Mouse (Mus musculus) ES-E14 (cell line): ENCODE measurements around the gene Tnpo2. TPM values are rescaled to one million over a fixed set of nuclear protein-coding genes. Genes with fewer than 3 reads are reported as not detected.

Experiments used
- DNase-seq: peaks from one replicate; pipeline ENCODE4 v3.0.0-alpha.2; 2013; ENCODE audit warnings: low read depth, low spot score
- H3K27ac ChIP-seq: 2 replicates; pipeline ENCODE4 v1.5.1; 2012; ENCODE audit warnings: low read depth, mild to moderate bottlenecking, low read length, moderate library complexity, mixed read lengths; ENCODE audit not compliant: poor library complexity, insufficient read depth, severe bottlenecking
- H3K36me3 ChIP-seq: 2 replicates; pipeline ENCODE4 v1.6.1; 2012; ENCODE audit warnings: mild to moderate bottlenecking, low read length, moderate library complexity, mixed read lengths; ENCODE audit not compliant: control insufficient read depth, poor library complexity, insufficient read depth, severe bottlenecking
- H3K4me1 ChIP-seq, 2 experiments: fragments of 150-350 bp in 1 of 2; sonication (generic) in 1 of 2; 2 replicates each; pipeline ENCODE4 v1.6.1; 2012; ENCODE audit warnings: low read length in 2 of 2, mild to moderate bottlenecking in 1 of 2, mixed read lengths in 1 of 2; ENCODE audit not compliant: control insufficient read depth in 2 of 2, insufficient read depth in 2 of 2, poor library complexity in 1 of 2
- H3K4me3 ChIP-seq, 2 experiments: fragments of 150-350 bp in 1 of 2; sonication (generic) in 1 of 2; 2 replicates each; pipeline ENCODE4 v1.5.1; 2012; ENCODE audit warnings: low read length in 2 of 2, low read depth in 1 of 2, mild to moderate bottlenecking in 1 of 2, mixed read lengths in 1 of 2; ENCODE audit not compliant: insufficient read depth in 1 of 2, poor library complexity in 1 of 2, severe bottlenecking in 1 of 2
- H3K9ac ChIP-seq: 2 replicates; pipeline ENCODE4 v1.6.1; 2012; ENCODE audit warnings: low read depth, mild to moderate bottlenecking, low read length, mixed read lengths; ENCODE audit not compliant: poor library complexity, insufficient read depth, severe bottlenecking
- H3K9me3 ChIP-seq: fragments of 150-350 bp; sonication (generic); 2 replicates; pipeline ENCODE4 v1.6.1; 2012; ENCODE audit warnings: low read depth, mild to moderate bottlenecking, low read length; ENCODE audit not compliant: control insufficient read depth, insufficient read depth
- CHD2 ChIP-seq: IDR thresholded peaks from 2 replicates; pipeline ENCODE4 v1.6.1; 2014; ENCODE audit warnings: mild to moderate bottlenecking, low read depth, low read length, inconsistent platforms
- HCFC1 ChIP-seq: IDR thresholded peaks from 2 replicates; pipeline ENCODE4 v1.6.1; 2012; ENCODE audit warnings: low read length, inconsistent platforms, borderline replicate concordance; ENCODE audit not compliant: insufficient read depth
- MAFK ChIP-seq: IDR thresholded peaks from 2 replicates; pipeline ENCODE4 v1.6.1; 2014; ENCODE audit warnings: mild to moderate bottlenecking, low read depth, low read length, inconsistent platforms; ENCODE audit not compliant: insufficient read depth
- ZC3H11A ChIP-seq: IDR thresholded peaks from 2 replicates; pipeline ENCODE4 v1.6.1; 2012; ENCODE audit warnings: low read depth, mild to moderate bottlenecking, inconsistent platforms, low read length, borderline replicate concordance
- ZNF384 ChIP-seq: IDR thresholded peaks from 2 replicates; pipeline ENCODE4 v1.6.1; 2012; ENCODE audit warnings: low read depth, low read length, inconsistent platforms
- in situ Hi-C, 2 experiments: fragments of 600-800 bp; cut with MboI; formaldehyde crosslinking; loops; one replicate each; pipeline ENCODE4 v1.15.1; 2025; ENCODE audit warnings: low sequenced_read_pairs in 2 of 2, inconsistent platforms in 1 of 2; ENCODE audit not compliant: unreplicated experiment in 2 of 2
- total RNA-seq: library from RNA; depleted of rRNA; stranded (reverse); fragments of 300-350 nt; gene quantifications from 2 replicates; pipeline ENCODE4 v1.2.3, GENCODE M21; 2012

The Tnpo2 gene
- total RNA-seq, 1 experiment = 101 TPM

DNA sequence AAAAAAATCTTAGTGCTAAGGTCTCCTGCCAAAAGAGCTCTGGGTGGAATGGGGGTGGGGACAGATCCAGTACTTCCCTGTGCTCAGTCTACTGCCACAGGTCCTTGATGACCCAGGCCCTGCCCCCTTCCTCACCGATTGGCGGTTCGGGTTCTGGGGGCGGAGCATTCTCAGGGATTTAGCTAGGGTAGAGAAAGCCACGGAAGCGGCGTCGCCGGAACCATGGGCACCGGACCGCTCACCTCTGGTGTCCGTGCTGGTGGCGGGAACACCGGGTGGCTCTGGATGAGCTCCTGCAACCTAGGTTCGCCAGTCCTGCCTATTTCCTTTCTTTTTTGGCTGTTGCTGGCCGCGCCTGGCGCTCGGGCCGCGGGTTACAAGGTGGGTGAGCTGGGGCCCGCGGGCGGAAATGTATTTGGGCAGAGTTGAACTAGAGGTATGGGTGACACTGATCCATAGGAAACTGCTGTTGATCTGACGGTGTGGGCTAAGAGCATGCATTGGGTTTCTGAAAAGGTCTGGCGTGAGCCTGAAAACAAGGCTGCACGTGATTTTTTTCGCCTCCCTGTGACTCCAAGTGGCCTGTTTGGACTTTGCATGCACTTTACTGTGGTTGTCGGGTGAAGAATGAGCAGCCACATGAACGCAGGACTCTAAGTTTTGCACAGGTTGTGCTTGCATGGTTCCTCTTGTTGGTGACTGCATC, 46.5 kb downstream of the Tnpo2 start, which contains the start of gene Man2b1:
Man2b1 (plus strand) TSS at position 163 of the 706 bp plus-strand sequence.
- TF ChIP-seq CHD2 = no peak
- no peak for TF ChIP-seq HCFC1
- no peak for TF ChIP-seq MAFK
- no peak for TF ChIP-seq ZC3H11A
- no peak for TF ChIP-seq ZNF384
- peak within 1 kb of the TSS; percentile 74 to 97 for H3K4me3 ChIP-seq
- H3K9ac ChIP-seq = peak within 1 kb of the TSS; percentile 74
- H3K4me1 ChIP-seq = peaks cover 2 to 10% of the 10 kb centered on the region in 2 experiments; a peak in 3 of 4 replicates
- in situ Hi-C loops = no loop called here
- peaks cover 3% of the 10 kb centered on the region; the same call in 1 of the 2 replicates for H3K36me3 ChIP-seq
- no peaks in the 10 kb centered on the region for H3K9me3 ChIP-seq
- peak; percentile 91 for DNase-seq
- H3K27ac ChIP-seq = no peak within 1 kb of the TSS

DNA sequence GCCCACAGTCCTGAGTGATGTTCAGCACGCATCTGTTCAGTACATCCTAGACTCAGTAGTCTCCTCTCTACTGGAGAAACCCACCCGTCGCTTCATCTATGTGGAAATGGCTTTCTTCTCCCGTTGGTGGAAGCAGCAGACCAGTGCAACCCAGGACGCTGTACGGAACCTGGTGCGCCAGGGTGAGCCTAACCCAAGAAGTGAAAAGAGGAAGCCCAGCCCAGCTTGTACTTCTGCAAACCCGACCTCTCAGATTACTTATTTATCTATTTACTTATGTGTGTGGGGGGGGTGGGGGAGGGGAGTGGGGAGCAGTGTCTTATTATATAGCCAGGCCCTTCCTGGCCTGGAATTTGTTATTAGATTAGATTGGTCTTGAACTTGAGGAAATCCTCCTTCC, 47.9 kb downstream of the Tnpo2 start:
- in situ Hi-C loops = no loop called here
- no peak overlapping the region for H3K4me3 ChIP-seq
- TF ChIP-seq MAFK = no peak
- no peak for TF ChIP-seq CHD2
- no peak for TF ChIP-seq ZNF384
- no peak for TF ChIP-seq ZC3H11A
- no peak for TF ChIP-seq HCFC1

DNA sequence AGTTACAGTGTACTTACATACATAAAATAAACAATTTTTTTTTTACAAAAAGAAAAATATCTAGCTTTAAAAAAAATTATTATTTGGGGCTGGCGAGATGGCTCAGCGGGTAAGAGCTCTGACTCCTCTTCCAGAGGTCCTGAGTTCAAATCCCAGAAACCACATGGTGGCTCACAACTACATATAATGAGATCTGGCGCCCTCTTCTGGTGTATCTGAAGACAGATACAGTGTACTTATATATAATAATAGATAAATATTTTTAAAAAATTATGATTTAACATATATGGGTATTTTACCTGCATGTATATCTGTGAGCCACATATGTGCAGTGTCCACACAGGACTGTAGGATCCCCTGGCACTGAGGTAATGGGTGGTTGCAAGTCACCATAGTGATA, 49.5 kb downstream of the Tnpo2 start:
- Histone ChIP-seq H3K36me3 (peaks cover 3% of the 10 kb centered on the region; the same call in 1 of the 2 replicates), H3K4me3 (no peak overlapping the region)
- no peak for DNase-seq

More for the DNA sequence above, 47.9 kb downstream of the Tnpo2 start:
- no peak overlapping the region for H3K27ac ChIP-seq
- no peaks in the 10 kb centered on the region for H3K9me3 ChIP-seq
- no peak overlapping the region for H3K9ac ChIP-seq
- H3K36me3 ChIP-seq = peaks cover 3% of the 10 kb centered on the region; the same call in 1 of the 2 replicates
- H3K4me1 ChIP-seq = peaks cover 2 to 10% of the 10 kb centered on the region in 2 experiments; a peak in 3 of 4 replicates
- DNase-seq = no peak

DNA sequence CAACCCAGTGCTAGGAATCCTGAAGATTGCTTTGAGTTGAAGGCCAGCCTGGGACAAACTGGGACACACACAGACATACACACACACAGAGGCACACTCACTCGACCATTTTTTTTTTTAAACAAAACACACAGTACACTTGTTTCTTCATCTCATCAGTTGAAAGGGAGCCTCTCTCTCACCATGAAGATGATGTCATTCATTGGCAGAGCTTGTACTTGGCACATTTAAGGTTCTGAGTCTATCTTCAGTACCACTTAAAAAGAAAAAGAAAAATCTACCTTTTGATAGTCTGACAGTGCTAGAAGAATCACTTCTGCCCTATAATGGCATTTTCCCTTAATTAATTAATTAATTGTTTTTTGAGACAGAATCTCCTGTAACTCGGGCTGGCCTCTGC, 52.1 kb downstream of the Tnpo2 start:
- in situ Hi-C loops = no loop called here
- H3K9ac ChIP-seq = no peak overlapping the region
- H3K4me3 ChIP-seq = no peak overlapping the region

More for the DNA sequence above, 49.5 kb downstream of the Tnpo2 start:
- TF ChIP-seq HCFC1 = no peak
- no peak for TF ChIP-seq CHD2
- TF ChIP-seq MAFK = no peak
- TF ChIP-seq ZNF384 = no peak
- TF ChIP-seq ZC3H11A = no peak
- no peak overlapping the region for H3K9ac ChIP-seq
- peaks cover 2 to 12% of the 10 kb centered on the region in 2 experiments; a peak in 3 of 4 replicates for H3K4me1 ChIP-seq
- in situ Hi-C loops = no loop called here
- H3K9me3 ChIP-seq = no peaks in the 10 kb centered on the region
- no peak overlapping the region for H3K27ac ChIP-seq

More for the DNA sequence above, 52.1 kb downstream of the Tnpo2 start:
- peaks cover 0 to 12% of the 10 kb centered on the region in 2 experiments; a peak in 1 of 4 replicates for H3K4me1 ChIP-seq
- DNase-seq = no peak
- H3K9me3 ChIP-seq = no peaks in the 10 kb centered on the region
- peaks cover 5% of the 10 kb centered on the region; the same call in 1 of the 2 replicates for H3K36me3 ChIP-seq
- TF ChIP-seq ZNF384 (no peak), MAFK (no peak), HCFC1 (no peak), CHD2 (no peak), ZC3H11A (no peak)
- no peak overlapping the region for H3K27ac ChIP-seq
